Mouse (Mus musculus) central nervous system, embryonic 18 days (tissue): Measurements from ENCODE around the gene Bicdl1. TPM values are rescaled to one million over a fixed set of nuclear protein-coding genes. Genes with fewer than 3 reads are reported as not detected.

ENCODE experiments used
- polyA plus RNA-seq: library from polyadenylated mRNA; depleted of rRNA; stranded (reverse); fragments of >200 nt; gene quantifications from 2 replicates; pipeline ENCODE4 v1.2.3, GENCODE M21; 2012; rRNA removed

The Bicdl1 gene
- 213 and 217 TPM in 2 replicates for polyA plus RNA-seq

GRCm38 (mm10) chr5:115731001-115731731, at the start of gene Bicdl1:
TSS of gene Bicdl1 (minus strand) at chr5:115731621.

GRCm38 (mm10) chr5:115631505-115632357, 99.7 kb downstream of the Bicdl1 start, which contains the start of gene Rab35:
TSS of gene Rab35 (plus strand) at chr5:115631908.

Other genes starting within 250 kb of the Bicdl1 start
- 83.0 and 85.9 TPM in 2 replicates for gene Sirt4, start 246.9 kb downstream of the Bicdl1 start, polyA plus RNA-seq
- 36.4 and 36.6 TPM in 2 replicates for gene Pxn, start 224.9 kb downstream of the Bicdl1 start, polyA plus RNA-seq
- gene Rplp0, start 172.2 kb downstream of the Bicdl1 start, polyA plus RNA-seq, result 1,856 and 1,929 TPM in 2 replicates
- 36.1 and 41.9 TPM in 2 replicates for gene Gcn1l1, start 166.4 kb downstream of the Bicdl1 start, polyA plus RNA-seq
- gene Rab35, start 99.7 kb downstream of the Bicdl1 start, polyA plus RNA-seq, result 100 and 107 TPM in 2 replicates
- 12.1 and 12.8 TPM in 2 replicates for gene Cit, start 113.7 kb upstream of the Bicdl1 start, polyA plus RNA-seq